Mouse (Mus musculus) cerebellum, adult 18-20 months (tissue): ENCODE data around the gene Rgs6.
A peak's percentile ranks its signal among the peaks of the same experiment; 100 is the strongest.

Source experiments
- DNase-seq, 2 experiments: peaks; one replicate each; pipeline ENCODE4 v3.0.0; 2021

Gene Rgs6

GRCm38 (mm10) chr12:82664598-82664997, 76.5 kb downstream of the Rgs6 start:
- no peak for DNase-seq

GRCm38 (mm10) chr12:82667441-82667840, 79.3 kb downstream of the Rgs6 start:
- peak; percentile 33 to 40 for DNase-seq

GRCm38 (mm10) chr12:82670201-82670737, 82.2 kb downstream of the Rgs6 start:
- DNase-seq: no peak

- DNase-seq: no peak
These were observed 83.5 kb downstream of the Rgs6 start for GRCm38 (mm10) chr12:82671591-82671990.

- DNase-seq: no peak
These were observed 87.0 kb downstream of the Rgs6 start for GRCm38 (mm10) chr12:82675137-82675536.

GRCm38 (mm10) chr12:82687015-82687414, 98.9 kb downstream of the Rgs6 start:
- DNase-seq: no peak

GRCm38 (mm10) chr12:82698886-82699527, 110.9 kb downstream of the Rgs6 start:
- DNase-seq: no peak

GRCm38 (mm10) chr12:82699528-82699905, 111.4 kb downstream of the Rgs6 start:
- DNase-seq: no peak

GRCm38 (mm10) chr12:82700241-82700640, 112.1 kb downstream of the Rgs6 start:
- DNase-seq: no peak

GRCm38 (mm10) chr12:82700840-82701239, 112.7 kb downstream of the Rgs6 start:
- DNase-seq: peak; percentile 29 to 38

- DNase-seq: no peak
These were observed 113.3 kb downstream of the Rgs6 start for GRCm38 (mm10) chr12:82701359-82701758.

GRCm38 (mm10) chr12:82710376-82710775, 122.3 kb downstream of the Rgs6 start:
- DNase-seq: no peak

GRCm38 (mm10) chr12:82714284-82714683, 126.2 kb downstream of the Rgs6 start:
- no peak for DNase-seq

- DNase-seq: no peak
These were observed 135.0 kb downstream of the Rgs6 start for GRCm38 (mm10) chr12:82723017-82723540.

- DNase-seq: no peak
These were observed 138.2 kb downstream of the Rgs6 start for GRCm38 (mm10) chr12:82726255-82726654.

- no peak for DNase-seq
These were observed 143.5 kb downstream of the Rgs6 start for GRCm38 (mm10) chr12:82731587-82731986.

GRCm38 (mm10) chr12:82742955-82743354, 154.9 kb downstream of the Rgs6 start:
- peak in 1 of 2 experiments; percentile 7 for DNase-seq

GRCm38 (mm10) chr12:82744026-82744425, 155.9 kb downstream of the Rgs6 start:
- DNase-seq: no peak

- no peak for DNase-seq
These were observed 156.7 kb downstream of the Rgs6 start for GRCm38 (mm10) chr12:82744826-82745225.

- no peak for DNase-seq
These were observed 159.0 kb downstream of the Rgs6 start for GRCm38 (mm10) chr12:82747099-82747498.

- no peak for DNase-seq
These were observed 163.8 kb downstream of the Rgs6 start for GRCm38 (mm10) chr12:82751846-82752245.

GRCm38 (mm10) chr12:82754501-82754900, 166.4 kb downstream of the Rgs6 start:
- no peak for DNase-seq

- DNase-seq: no peak
These were observed 168.7 kb downstream of the Rgs6 start for GRCm38 (mm10) chr12:82756756-82757155.

- no peak for DNase-seq
These were observed 169.3 kb downstream of the Rgs6 start for GRCm38 (mm10) chr12:82757367-82757766.

- no peak for DNase-seq
These were observed 174.0 kb downstream of the Rgs6 start for GRCm38 (mm10) chr12:82762046-82762445.
